Mouse (Mus musculus) layer of hippocampus, postnatal 10 days (tissue): Measurements from ENCODE around the gene Uchl4. TPM values are rescaled to one million over a fixed set of nuclear protein-coding genes. Genes with fewer than 3 reads are reported as not detected.
"Not testable (repeated sequence)": the region's sequence is repeated elsewhere in the genome, so short reads cannot be mapped to it uniquely, and the experiment has no call there.

ENCODE experiments used
- DNase-seq, 2 experiments: peaks; one replicate each; pipeline ENCODE4 v3.0.0; 2021; ENCODE audit warnings: low spot score in 2 of 2
- long read RNA-seq: library from polyadenylated mRNA; stranded (forward); transcript quantifications from one replicate; pipeline ENCODE4 v2.0.0, GENCODE M21; 2023
- total RNA-seq, 2 experiments: library from RNA; stranded (reverse); gene quantifications; 2 replicates each; pipeline ENCODE4 v1.2.3; 2021

Gene Uchl4
- total RNA-seq = 1 to 10 TPM; 4.0 to 5.8 TPM
- long read RNA-seq = 0 reads

- DNase-seq = no peak
These were observed at the start of gene Uchl4 for GRCm38 (mm10) chr9:64234768-64235435. Gene Uchl4, plus strand, starts transcription at chr9:64235201.

GRCm38 (mm10) chr9:64193879-64194278 is 41.1 kb upstream of the Uchl4 start:
- no peak for DNase-seq

- DNase-seq = peak; percentile 23 to 41
These were observed 39.4 kb upstream of the Uchl4 start for GRCm38 (mm10) chr9:64195554-64195953.

- no peak for DNase-seq
These were observed 37.5 kb upstream of the Uchl4 start for GRCm38 (mm10) chr9:64197524-64197923.

GRCm38 (mm10) chr9:64198068-64198762 is 36.8 kb upstream of the Uchl4 start:
- no peak for DNase-seq

GRCm38 (mm10) chr9:64198763-64199418 is 36.1 kb upstream of the Uchl4 start:
- DNase-seq = not testable (repeated sequence)

- no peak for DNase-seq
These were observed 35.1 kb upstream of the Uchl4 start for GRCm38 (mm10) chr9:64199897-64200296.

GRCm38 (mm10) chr9:64202331-64202730 is 32.7 kb upstream of the Uchl4 start:
- DNase-seq = no peak

- no peak for DNase-seq
These were observed 32.1 kb upstream of the Uchl4 start for GRCm38 (mm10) chr9:64202866-64203265.

GRCm38 (mm10) chr9:64207509-64208084 is 27.4 kb upstream of the Uchl4 start:
- no peak for DNase-seq

GRCm38 (mm10) chr9:64214452-64214851 is 20.5 kb upstream of the Uchl4 start:
- no peak for DNase-seq

GRCm38 (mm10) chr9:64216090-64216489 is 18.9 kb upstream of the Uchl4 start:
- DNase-seq = no peak

GRCm38 (mm10) chr9:64216641-64217040 is 18.4 kb upstream of the Uchl4 start:
- no peak for DNase-seq

GRCm38 (mm10) chr9:64217887-64218286 is 17.1 kb upstream of the Uchl4 start:
- DNase-seq = no peak

- no peak for DNase-seq
These were observed 15.7 kb upstream of the Uchl4 start for GRCm38 (mm10) chr9:64219305-64219704.

GRCm38 (mm10) chr9:64219772-64220420 is 15.1 kb upstream of the Uchl4 start:
- DNase-seq = no peak

- no peak for DNase-seq
These were observed 14.4 kb upstream of the Uchl4 start for GRCm38 (mm10) chr9:64220603-64221002.

GRCm38 (mm10) chr9:64221480-64221879 is 13.5 kb upstream of the Uchl4 start:
- no peak for DNase-seq

- DNase-seq = no peak
These were observed 12.9 kb upstream of the Uchl4 start for GRCm38 (mm10) chr9:64222098-64222497.

- DNase-seq = no peak
These were observed 9.2 kb upstream of the Uchl4 start for GRCm38 (mm10) chr9:64225805-64226204.

GRCm38 (mm10) chr9:64227736-64228135 is 7.3 kb upstream of the Uchl4 start:
- no peak for DNase-seq
